Mouse (Mus musculus): ENCODE data around the gene Kcnj13. TPM values are rescaled to one million over a fixed set of nuclear protein-coding genes. Genes with fewer than 3 reads are reported as not detected.

Gene Kcnj13
- total RNA-seq (2023) = not detected

DNA sequence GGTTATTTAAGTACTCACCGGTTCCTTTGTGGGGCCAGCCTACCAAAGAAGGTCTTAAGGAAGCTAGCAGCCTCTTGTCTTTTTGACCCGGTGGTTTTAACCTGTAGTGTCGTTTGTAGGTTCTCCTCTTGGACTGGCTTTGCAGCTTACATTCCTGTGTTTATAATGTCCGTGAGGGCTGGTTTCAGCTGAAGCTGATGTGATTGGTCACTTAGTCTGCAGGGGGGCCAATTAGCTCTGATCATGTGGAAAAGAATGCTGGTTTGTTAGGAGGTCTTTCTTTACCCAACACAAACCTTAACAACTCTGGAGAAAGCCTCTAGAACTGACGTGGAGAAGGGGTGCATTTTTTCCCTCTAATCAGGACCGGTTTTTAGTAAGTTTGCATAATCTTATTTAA lies at the start of gene Kcnj13:
Gene Kcnj13, minus strand, starts transcription at position 136 of the 400 bp plus-strand sequence.

Other genes with a start within 250 kb of the Kcnj13 start
- 1 to 10 TPM in 1 of 2 experiments, not detected in 1; 1.6 TPM for gene Ecel1, start 238.2 kb downstream of the Kcnj13 start, total RNA-seq (2023)
- gene Prss56, start 211.4 kb downstream of the Kcnj13 start, total RNA-seq (2023) = not detected
- gene Chrnd, start 204.1 kb downstream of the Kcnj13 start, total RNA-seq (2023) = not detected
- not detected for gene Chrng, start 190.1 kb downstream of the Kcnj13 start, total RNA-seq (2023)
- 100 to 1,000 TPM; 138 to 147 TPM for gene Eif4e2, start 180.8 kb downstream of the Kcnj13 start, total RNA-seq (2023)
- not detected for gene Efhd1, start 130.4 kb downstream of the Kcnj13 start, total RNA-seq (2023)
- 100 to 1,000 TPM; 128 to 137 TPM for gene Gigyf2, start 67.7 kb downstream of the Kcnj13 start, total RNA-seq (2023)
- gene Snorc, start 75.5 kb upstream of the Kcnj13 start, total RNA-seq (2023) = not detected
- not detected for gene Neu2, start 115.2 kb upstream of the Kcnj13 start, total RNA-seq (2023)
- gene Ngef, start 179.1 kb upstream of the Kcnj13 start, total RNA-seq (2023) = not detected
- 100 to 1,000 TPM; 216 to 276 TPM for gene Inpp5d, start 225.6 kb upstream of the Kcnj13 start, total RNA-seq (2023)

All from T-cell, adult 66 days (primary cell).